Mouse (Mus musculus) cortical plate, adult 2 months (tissue): Measurements from ENCODE around the gene Phtf2.

Experiments
- CTCF ChIP-seq: fragments of 200-500 bp; IDR thresholded peaks from 2 replicates; pipeline ENCODE4 v1.5.1; 2011; ENCODE audit warnings: mild to moderate bottlenecking, control low read depth, low read length; ENCODE audit not compliant: insufficient read depth; ENCODE audit errors: extremely low read depth
- POLR2A ChIP-seq: fragments of 200-500 bp; IDR thresholded peaks from 2 replicates; pipeline ENCODE4 v1.6.1; 2011; ENCODE audit warnings: mild to moderate bottlenecking, low read length, control low read depth; ENCODE audit not compliant: insufficient read depth; ENCODE audit errors: extremely low read depth

DNA sequence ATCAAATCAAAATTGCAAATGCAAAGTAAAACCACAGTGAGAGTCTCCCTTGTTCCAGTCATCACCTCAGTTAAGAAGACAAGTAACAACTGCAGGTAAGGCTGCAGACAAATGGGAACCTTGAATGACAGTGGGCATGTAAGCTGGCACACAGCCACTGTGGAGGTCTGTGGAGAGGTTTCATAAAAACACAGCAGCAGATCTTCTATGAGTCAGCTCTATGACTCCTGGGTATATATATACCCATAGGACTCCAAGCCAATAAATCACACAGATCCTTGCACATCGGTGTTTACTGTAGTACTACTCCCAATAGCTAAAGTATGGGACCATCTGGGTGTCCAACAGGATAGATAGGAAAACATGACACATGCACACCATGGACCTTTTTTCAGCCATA is 8.8 kb downstream of the Phtf2 start:
- TF ChIP-seq POLR2A, result no peak
- TF ChIP-seq CTCF, result no peak
